Mouse (Mus musculus) layer of hippocampus, adult 6 months (tissue): ENCODE results near the gene E2f1. TPM values are rescaled to one million over a fixed set of nuclear protein-coding genes. Genes with fewer than 3 reads are reported as not detected.

ENCODE experiments used
- long read RNA-seq, 2 experiments: library from polyadenylated mRNA; unstranded; transcript quantifications; one replicate each; pipeline ENCODE4 v2.0.0; 2019 to 2020
- polyA plus RNA-seq: library from polyadenylated mRNA; unstranded; fragments of <200 nt; fragmentation: Nextera tagmentation; gene quantifications from 2 replicates; pipeline ENCODE4 v1.2.3, GENCODE M21; 2021

Gene E2f1
- 2.0 and 2.5 TPM in 2 replicates for polyA plus RNA-seq
- long read RNA-seq, experiment 1, partial matches to known transcripts: 0 of 6 reads
- long read RNA-seq, experiment 1, other reads (novel, unspliced or antisense): 1 of 6 reads
- long read RNA-seq, experiment 2, transcript E2f1-202 (7 exons, 2,732 nt): major isoform, 11 of 23 reads
- long read RNA-seq, experiment 2, transcript E2f1-201 (7 exons, 2,755 nt): minor isoform, 9 of 23 reads
- long read RNA-seq, experiment 2, partial matches to known transcripts: 1 of 23 reads
- long read RNA-seq, experiment 2, other reads (novel, unspliced or antisense): 2 of 23 reads

GRCm38 (mm10) chr2:154569836-154570286 is at the start of gene E2f1:
TSS of gene E2f1 (minus strand) at chr2:154569892.

DNA sequence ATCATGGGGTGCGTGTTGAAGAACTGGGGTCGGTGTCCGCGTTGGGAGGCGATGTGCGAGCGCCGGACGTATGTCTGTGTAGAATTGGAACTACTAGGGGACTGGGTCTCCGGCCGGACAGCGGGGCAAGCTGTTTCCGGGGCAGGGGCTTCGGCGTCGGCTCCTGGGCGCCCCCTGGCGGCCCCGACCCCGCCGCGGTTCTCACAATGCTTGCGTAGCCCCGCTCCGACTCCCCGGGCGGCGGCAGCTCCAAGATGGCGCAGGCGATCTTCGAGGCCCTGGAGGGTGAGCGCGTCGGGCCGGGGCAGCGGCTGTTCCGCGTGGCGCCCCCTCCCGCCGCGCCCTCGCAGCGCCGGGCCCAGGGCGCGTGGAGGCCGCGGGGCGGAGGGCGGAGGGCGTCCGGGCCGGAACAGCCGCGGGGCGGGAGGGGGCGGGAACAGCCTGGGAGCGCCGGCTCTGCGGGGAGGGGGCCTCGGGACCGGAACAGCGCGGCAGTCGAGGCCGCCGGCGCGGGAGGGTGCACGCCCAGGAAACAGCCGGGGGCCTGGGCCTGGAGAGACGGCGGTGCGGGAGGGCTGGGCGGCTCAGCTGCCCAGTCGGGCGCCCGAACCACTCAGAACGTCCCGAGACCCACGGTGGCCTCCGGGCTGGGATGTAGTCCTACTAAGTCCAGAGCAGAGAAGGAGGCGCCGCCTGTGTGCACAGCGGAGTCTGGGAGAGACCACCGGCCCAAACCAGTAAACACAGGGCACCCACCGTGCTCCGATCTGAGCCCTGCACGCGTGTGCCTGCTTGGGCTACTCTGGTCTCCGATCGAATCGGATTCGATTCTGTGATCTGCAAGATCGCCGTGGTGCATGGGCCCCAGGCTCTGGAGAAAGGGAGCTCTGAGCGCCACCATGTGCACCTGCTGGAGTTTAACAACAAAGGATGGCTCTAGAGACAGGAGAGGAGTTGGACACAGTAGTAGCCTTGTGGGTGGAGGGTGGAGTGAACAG is 43.7 kb upstream of the E2f1 start, which contains the start of the genes Zfp341 and 4930519P11Rik:
TSS of gene Zfp341 (plus strand) at position 180 of the 998 bp plus-strand sequence.
TSS of gene 4930519P11Rik (minus strand) at position 320 of the 998 bp plus-strand sequence.

DNA sequence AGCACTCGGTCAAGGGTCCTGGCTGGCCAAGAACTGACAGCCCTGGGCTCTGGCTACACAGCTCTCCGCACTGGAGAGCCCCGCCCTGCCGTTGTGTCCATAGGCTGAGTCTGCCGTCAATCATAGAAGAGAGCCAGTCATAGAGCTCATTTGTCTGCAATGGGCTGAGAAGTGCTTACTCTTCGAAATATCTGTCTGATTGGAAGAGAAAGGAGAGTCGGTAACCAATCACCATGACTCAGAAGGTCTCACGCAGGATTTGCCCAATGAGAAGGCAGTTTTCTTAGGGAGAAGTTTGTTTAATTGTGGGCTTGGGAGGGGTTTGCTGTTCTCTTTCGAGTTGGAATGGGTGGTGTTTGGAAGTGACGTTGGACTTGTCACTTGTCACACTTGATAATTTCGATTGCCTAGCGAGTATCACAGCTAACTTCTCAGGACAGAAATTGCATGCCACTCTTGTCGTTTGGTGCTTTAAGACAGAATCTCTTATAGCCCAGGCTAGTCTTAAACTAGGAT is 34.0 kb upstream of the E2f1 start, which contains the start of gene Pxmp4:
TSS of gene Pxmp4 (minus strand) at position 71 of the 516 bp plus-strand sequence.

DNA sequence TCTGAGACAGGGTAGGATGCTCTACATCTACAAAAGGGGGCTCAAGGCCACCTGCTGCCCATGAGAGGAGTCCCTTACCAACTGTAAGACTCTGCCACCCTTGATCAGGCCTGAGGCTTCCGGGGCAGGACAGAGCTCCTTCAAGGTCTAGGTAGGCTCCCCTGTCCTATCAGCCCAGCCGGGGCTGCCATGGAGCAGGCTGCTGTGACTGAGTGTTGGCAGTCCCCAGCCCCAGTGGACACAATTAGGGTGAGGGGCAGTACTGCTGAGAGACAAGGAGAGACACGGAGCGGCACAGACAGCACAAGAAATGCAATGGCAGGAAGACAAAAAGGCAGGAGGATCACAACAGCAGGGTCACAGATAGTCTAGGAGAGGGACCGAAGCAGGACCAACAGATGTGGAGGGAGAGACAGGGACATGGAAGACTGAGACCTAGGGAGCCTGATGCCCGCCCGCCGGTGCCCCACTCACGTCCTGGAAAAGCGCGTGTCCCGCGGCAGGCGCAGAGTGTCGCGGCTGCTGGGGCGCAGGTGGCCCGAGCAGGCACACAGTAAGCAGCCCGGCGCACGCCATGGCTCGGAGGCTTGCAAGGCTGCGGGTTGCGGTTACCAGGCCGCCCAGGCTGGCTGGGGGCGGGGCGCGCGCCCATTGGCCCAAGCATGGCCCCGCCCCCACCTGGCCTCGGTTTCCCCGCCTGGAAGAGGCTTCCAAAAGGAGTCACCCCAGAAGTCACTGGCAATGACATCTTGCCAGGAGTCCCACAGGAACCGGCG is 11.2 kb downstream of the E2f1 start, which contains the start of gene Necab3:
TSS of gene Necab3 (minus strand) at position 627 of the 776 bp plus-strand sequence.

DNA sequence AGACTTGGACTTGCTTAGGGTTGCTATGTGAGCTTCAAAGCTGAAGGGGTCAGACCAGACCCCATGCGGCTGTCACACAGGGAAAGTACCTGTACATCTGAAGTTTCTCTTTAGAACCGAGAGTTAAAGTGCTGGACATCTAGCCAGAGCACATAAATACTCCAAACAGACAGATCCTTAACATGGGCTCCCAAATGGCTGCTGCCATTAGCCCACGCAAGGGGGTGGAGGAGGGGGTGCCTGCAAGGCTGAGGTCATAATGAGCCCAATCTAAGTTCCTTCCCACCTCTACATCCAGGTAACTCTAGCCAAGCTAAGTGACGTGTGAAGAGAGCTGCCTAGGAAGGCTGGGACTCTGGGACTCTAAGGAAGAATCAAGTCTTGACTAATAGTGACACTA is 18.2 kb downstream of the E2f1 start, which contains the start of gene Actl10:
TSS of gene Actl10 (plus strand) at position 301 of the 400 bp plus-strand sequence.

DNA sequence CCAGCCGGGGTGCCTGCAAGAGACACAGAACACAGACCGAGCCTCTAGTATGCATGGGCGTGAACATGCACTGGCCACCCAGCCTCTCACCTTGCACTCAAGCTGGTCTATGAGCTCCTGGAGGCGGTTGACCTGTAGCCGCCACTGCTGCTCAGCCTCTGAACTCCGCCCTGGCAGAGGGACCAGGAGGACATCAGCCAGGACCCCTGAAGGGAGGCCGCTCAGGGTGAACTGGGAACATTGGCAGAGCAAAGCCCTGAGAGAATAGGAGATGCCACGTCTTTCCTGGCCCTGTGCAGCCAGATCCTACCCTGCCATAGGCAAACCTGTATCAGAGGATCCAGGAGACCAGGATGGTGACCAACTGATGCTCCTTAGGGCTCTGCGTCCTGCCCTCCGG is 23.0 kb downstream of the E2f1 start, which contains the start of gene 1700003F12Rik:
TSS of gene 1700003F12Rik (plus strand) at position 375 of the 400 bp plus-strand sequence.

Other genes starting within 250 kb of the E2f1 start
- gene Cdk5rap1, start 196.9 kb downstream of the E2f1 start, polyA plus RNA-seq: 7.7 and 8.4 TPM in 2 replicates
- gene Snta1, start 161.8 kb downstream of the E2f1 start, polyA plus RNA-seq: 14.7 and 15.8 TPM in 2 replicates
- 33.8 and 49.0 TPM in 2 replicates for gene Cbfa2t2, start 133.4 kb downstream of the E2f1 start, polyA plus RNA-seq
- gene 1700003F12Rik, start 22.8 kb downstream of the E2f1 start, polyA plus RNA-seq: 1.7 TPM in 2 replicates
- gene Actl10, start 18.1 kb downstream of the E2f1 start, polyA plus RNA-seq: not detected in 2 replicates
- 27.0 and 29.4 TPM in 2 replicates for gene Necab3, start 11.0 kb downstream of the E2f1 start, polyA plus RNA-seq
- gene Pxmp4, start 33.8 kb upstream of the E2f1 start, polyA plus RNA-seq: 14.9 and 15.0 TPM in 2 replicates
- gene Zfp341, start 43.4 kb upstream of the E2f1 start, polyA plus RNA-seq: 1.4 and 1.5 TPM in 2 replicates
- gene 4930519P11Rik, start 43.5 kb upstream of the E2f1 start, polyA plus RNA-seq: not detected in 2 replicates
- gene Chmp4b, start 81.8 kb upstream of the E2f1 start, polyA plus RNA-seq: 9.3 and 11.8 TPM in 2 replicates
- gene Gm14214, start 200.1 kb upstream of the E2f1 start, polyA plus RNA-seq: not detected in 2 replicates
- 17.1 and 18.0 TPM in 2 replicates for gene Raly, start 221.2 kb upstream of the E2f1 start, polyA plus RNA-seq
- 0.33 TPM in 1 of 2 replicates, not detected in the other for gene a, start 221.5 kb upstream of the E2f1 start, polyA plus RNA-seq